9 mouse cellular contexts compared by ENCODE assay signal in genomic region chr6:136793831-136794525, GRCm38 (mm10). TPM values are rescaled to one million over a fixed set of nuclear protein-coding genes. Genes with fewer than 3 reads are reported as not detected.
A peak's percentile ranks its signal among the peaks of the same experiment; 100 is the strongest.
DNase-seq lines count a peak whose midpoint lies in the region; ATAC-seq and TF ChIP-seq lines count a peak whose summit lies in the region.
"Had no signal": no experiment of that assay in that cellular context is flagged by ENCODE, and none has a peak within 500 bp of the region (broad histone marks: within the 10 kb centered on the region; RNA-seq: fewer than 3 reads in every experiment).

No protein-coding gene starts in this region.

- peak overlapping the region; percentile 3; the same call in 1 of the 2 replicates for H3K4me3 ChIP-seq in heart, adult 2 months
- H3K4me3 ChIP-seq in hindbrain, embryonic 14.5 days (replicated peaks; ENCODE audit: low read length), result peak overlapping the region; percentile 21
- H3K4me3 ChIP-seq in midbrain, embryonic 13.5 days (replicated peaks), result peak overlapping the region; percentile 37

- WGBS in heart, adult 2 months, result 3% methylated on average over 23 of the region's 24 CpGs
- under 1% methylated on average over 22 of the region's 24 CpGs for WGBS in hindbrain, embryonic 14.5 days
- 1% methylated on average over 24 of the region's 24 CpGs for WGBS in midbrain, embryonic 13.5 days

- no peak for DNase-seq in heart, adult 2 months
- no peak for DNase-seq in heart, postnatal 14 days
- DNase-seq in hindbrain, embryonic 14.5 days (ENCODE audit: low spot score), result no peak
- DNase-seq in adrenal gland, adult 8-10 months, result no peak
- DNase-seq in left cerebral cortex, adult 8-10 months (ENCODE audit: low spot score in 2 of 2), result no peak
- no peak for DNase-seq in urinary bladder, postnatal 14 days (ENCODE audit: low spot score)

- no peaks in the 10 kb centered on the region for H3K9me3 ChIP-seq in hindbrain, embryonic 14.5 days (ENCODE audit: control insufficient read depth, low read length)
- H3K9me3 ChIP-seq in midbrain, embryonic 13.5 days, result no peaks in the 10 kb centered on the region

- H3K79me2 ChIP-seq in heart, adult 2 months (replicated peaks; ENCODE audit: control insufficient read depth, insufficient read depth, low read length), result no peaks in the 10 kb centered on the region

- no peak overlapping the region for H3K27ac ChIP-seq in heart, adult 2 months
- no peak overlapping the region for H3K27ac ChIP-seq in hindbrain, embryonic 14.5 days
- no peak overlapping the region for H3K27ac ChIP-seq in midbrain, embryonic 13.5 days

- TF ChIP-seq POLR2A in heart, adult 2 months (IDR thresholded peaks at IDR 0.05; ENCODE audit: insufficient read depth, low read depth, low read length), result no peak

- TF ChIP-seq EP300 in heart, adult 2 months (IDR thresholded peaks at IDR 0.05; ENCODE audit: insufficient read depth, low read depth, low read length), result no peak

- intact Hi-C loops in heart, adult 2 months (cut with DNase I), result no loop called here
- intact Hi-C loops in heart, postnatal 14 days (cut with DNase I), result no loop called here

- H3K36me3 ChIP-seq in heart, adult 2 months (ENCODE audit: control insufficient read depth, insufficient read depth, low read length), result no peaks in the 10 kb centered on the region
- no peaks in the 10 kb centered on the region for H3K36me3 ChIP-seq in hindbrain, embryonic 14.5 days (replicated peaks; ENCODE audit: control insufficient read depth, insufficient read depth)
- H3K36me3 ChIP-seq in midbrain, embryonic 13.5 days, result no peaks in the 10 kb centered on the region

- peaks cover 3% of the 10 kb centered on the region for H3K4me1 ChIP-seq in heart, adult 2 months (ENCODE audit: control insufficient read depth, insufficient read depth, low read length)
- H3K4me1 ChIP-seq in hindbrain, embryonic 14.5 days (replicated peaks; ENCODE audit: control insufficient read depth, insufficient read depth, low read length), result peaks cover 6% of the 10 kb centered on the region
- H3K4me1 ChIP-seq in midbrain, embryonic 13.5 days (replicated peaks), result peaks cover 8% of the 10 kb centered on the region

- peak overlapping the region; percentile 62 for H3K4me2 ChIP-seq in hindbrain, embryonic 14.5 days (replicated peaks)
- H3K4me2 ChIP-seq in midbrain, embryonic 13.5 days (replicated peaks), result peak overlapping the region; percentile 62

- no peak for TF ChIP-seq CTCF in heart, adult 2 months (IDR thresholded peaks at IDR 0.05)

- no peak overlapping the region for H3K9ac ChIP-seq in heart, adult 2 months (ENCODE audit: low read depth, low read length)
- peak overlapping the region; percentile 14; the same call in 1 of the 2 replicates for H3K9ac ChIP-seq in hindbrain, embryonic 14.5 days
- peak overlapping the region; percentile 48 for H3K9ac ChIP-seq in midbrain, embryonic 13.5 days (replicated peaks)

- peak; percentile 24 for ATAC-seq in common myeloid progenitor, adult 5-6 weeks (replicated peaks; ENCODE audit: low read depth, poor library complexity, severe bottlenecking)
- no peak; the same call in 1 of the 2 replicates for ATAC-seq in hindbrain, embryonic 14.5 days (ENCODE audit: low FRiP score)
- ATAC-seq in midbrain, embryonic 13.5 days, result peak; percentile 57

- no peaks in the 10 kb centered on the region for H3K27me3 ChIP-seq in heart, adult 2 months (ENCODE audit: control insufficient read depth, insufficient read depth, low read length)
- no peaks in the 10 kb centered on the region for H3K27me3 ChIP-seq in hindbrain, embryonic 14.5 days (ENCODE audit: control insufficient read depth, insufficient read depth, low read length)
- H3K27me3 ChIP-seq in midbrain, embryonic 13.5 days, result 0 out of 2 replicates have a peak, but pooled peaks cover 2% of the 10 kb centered on the region

RNA-seq across cellular contexts. Expression of gene Hist4h4, which starts 10.2 kb away (rescaled TPM):
- total RNA-seq in heart, adult 2 months (2021), result 1 to 10 TPM; 5.9 to 6.5 TPM
- polyA plus RNA-seq in heart, adult 2 months (2012; rRNA removed), result 0.16 and 0.56 TPM in 2 replicates
- 10 to 100 TPM; 12.1 to 15.3 TPM for total RNA-seq in heart, postnatal 14 days (2021)
- 32.2 and 34.4 TPM in 2 replicates for total RNA-seq in common myeloid progenitor, adult 5-6 weeks (2017)
- polyA plus RNA-seq in hindbrain, embryonic 14.5 days (2014; fragmentation: Nextera tagmentation; extraction: Ambion mirVana), result 0.43 and 0.78 TPM in 2 replicates
- 1.1 TPM in 2 replicates for polyA plus RNA-seq in midbrain, embryonic 13.5 days (2015; fragmentation: Nextera tagmentation; extraction: Ambion mirVana)
- 10 to 100 TPM; 11.5 to 15.1 (median 12.4) TPM for total RNA-seq in adrenal gland, adult 8-10 months (2022)
- 10 to 100 TPM in 3 of 4 experiments, 1 to 10 TPM in 1; 9.0 to 13.2 (median 12.5) TPM for total RNA-seq in left cerebral cortex, adult 8-10 months (2022)

RNA-seq across cellular contexts. Expression of gene Gucy2c, which starts 12.4 kb away (rescaled TPM):
- total RNA-seq in heart, adult 2 months (2021), result not detected
- polyA plus RNA-seq in heart, adult 2 months (2012; rRNA removed), result not detected in 2 replicates
- not detected for total RNA-seq in heart, postnatal 14 days (2021)
- total RNA-seq in common myeloid progenitor, adult 5-6 weeks (2017), result 0.37 TPM in 1 of 2 replicates, not detected in the other
- 0.05 TPM in 2 replicates for polyA plus RNA-seq in hindbrain, embryonic 14.5 days (2014; fragmentation: Nextera tagmentation; extraction: Ambion mirVana)
- polyA plus RNA-seq in midbrain, embryonic 13.5 days (2015; fragmentation: Nextera tagmentation; extraction: Ambion mirVana), result 0.50 and 1.0 TPM in 2 replicates
- total RNA-seq in adrenal gland, adult 8-10 months (2022), result under 1 TPM in 1 of 4 experiments, not detected in 3; 0.09 TPM
- total RNA-seq in left cerebral cortex, adult 8-10 months (2022), result under 1 TPM; 0.21 to 0.52 (median 0.37) TPM
- total RNA-seq: megakaryocyte-erythroid progenitor cell, adult 5-6 weeks had no signal

RNA-seq across cellular contexts. Expression of gene H2afj, which starts 14.1 kb away (rescaled TPM):
- total RNA-seq in heart, adult 2 months (2021), result 10 to 100 TPM; 29.4 to 30.1 TPM
- polyA plus RNA-seq in heart, adult 2 months (2012; rRNA removed), result 24.6 and 49.4 TPM in 2 replicates
- total RNA-seq in heart, postnatal 14 days (2021), result 10 to 100 TPM; 33.4 to 38.2 TPM
- total RNA-seq in common myeloid progenitor, adult 5-6 weeks (2017), result 36.6 and 48.8 TPM in 2 replicates
- polyA plus RNA-seq in hindbrain, embryonic 14.5 days (2014; fragmentation: Nextera tagmentation; extraction: Ambion mirVana), result 93.6 and 112 TPM in 2 replicates
- polyA plus RNA-seq in midbrain, embryonic 13.5 days (2015; fragmentation: Nextera tagmentation; extraction: Ambion mirVana), result 113 and 121 TPM in 2 replicates
- 100 to 1,000 TPM in 3 of 4 experiments, 10 to 100 TPM in 1; 81.8 to 292 (median 145) TPM for total RNA-seq in adrenal gland, adult 8-10 months (2022)
- total RNA-seq in left cerebral cortex, adult 8-10 months (2022), result 10 to 100 TPM; 35.3 to 52.5 (median 39.1) TPM

RNA-seq across cellular contexts. Expression of gene BC049715, which starts 33.4 kb away (rescaled TPM):
- total RNA-seq in heart, adult 2 months (2021), result 1 to 10 TPM in 1 of 2 experiments, under 1 TPM in 1; 0.44 to 1.8 TPM
- 0.59 and 0.61 TPM in 2 replicates for polyA plus RNA-seq in heart, adult 2 months (2012; rRNA removed)
- 1 to 10 TPM; 1.0 to 1.3 TPM for total RNA-seq in heart, postnatal 14 days (2021)
- 1.5 and 3.2 TPM in 2 replicates for total RNA-seq in common myeloid progenitor, adult 5-6 weeks (2017)
- 1.4 and 2.0 TPM in 2 replicates for polyA plus RNA-seq in hindbrain, embryonic 14.5 days (2014; fragmentation: Nextera tagmentation; extraction: Ambion mirVana)
- polyA plus RNA-seq in midbrain, embryonic 13.5 days (2015; fragmentation: Nextera tagmentation; extraction: Ambion mirVana), result 1.4 and 1.7 TPM in 2 replicates
- total RNA-seq in adrenal gland, adult 8-10 months (2022), result 1 to 10 TPM in 1 of 4 experiments, under 1 TPM in 3; 0.51 to 1.3 (median 0.97) TPM
- total RNA-seq in left cerebral cortex, adult 8-10 months (2022), result 1 to 10 TPM; 2.1 to 5.4 (median 3.7) TPM

RNA-seq across cellular contexts. Expression of gene Wbp11, which starts 34.1 kb away (rescaled TPM):
- 10 to 100 TPM; 67.6 to 68.1 TPM for total RNA-seq in heart, adult 2 months (2021)
- 28.7 and 28.9 TPM in 2 replicates for polyA plus RNA-seq in heart, adult 2 months (2012; rRNA removed)
- 10 to 100 TPM; 64.3 to 66.0 TPM for total RNA-seq in heart, postnatal 14 days (2021)
- total RNA-seq in common myeloid progenitor, adult 5-6 weeks (2017), result 54.6 and 101 TPM in 2 replicates
- polyA plus RNA-seq in hindbrain, embryonic 14.5 days (2014; fragmentation: Nextera tagmentation; extraction: Ambion mirVana), result 74.7 and 77.5 TPM in 2 replicates
- 89.8 and 92.5 TPM in 2 replicates for polyA plus RNA-seq in midbrain, embryonic 13.5 days (2015; fragmentation: Nextera tagmentation; extraction: Ambion mirVana)
- 100 to 1,000 TPM in 1 of 4 experiments, 10 to 100 TPM in 3; 75.0 to 108 (median 79.2) TPM for total RNA-seq in adrenal gland, adult 8-10 months (2022)
- total RNA-seq in left cerebral cortex, adult 8-10 months (2022), result 100 to 1,000 TPM; 110 to 121 (median 116) TPM
